Mouse (Mus musculus): ENCODE data around the gene A4galt.

DNA sequence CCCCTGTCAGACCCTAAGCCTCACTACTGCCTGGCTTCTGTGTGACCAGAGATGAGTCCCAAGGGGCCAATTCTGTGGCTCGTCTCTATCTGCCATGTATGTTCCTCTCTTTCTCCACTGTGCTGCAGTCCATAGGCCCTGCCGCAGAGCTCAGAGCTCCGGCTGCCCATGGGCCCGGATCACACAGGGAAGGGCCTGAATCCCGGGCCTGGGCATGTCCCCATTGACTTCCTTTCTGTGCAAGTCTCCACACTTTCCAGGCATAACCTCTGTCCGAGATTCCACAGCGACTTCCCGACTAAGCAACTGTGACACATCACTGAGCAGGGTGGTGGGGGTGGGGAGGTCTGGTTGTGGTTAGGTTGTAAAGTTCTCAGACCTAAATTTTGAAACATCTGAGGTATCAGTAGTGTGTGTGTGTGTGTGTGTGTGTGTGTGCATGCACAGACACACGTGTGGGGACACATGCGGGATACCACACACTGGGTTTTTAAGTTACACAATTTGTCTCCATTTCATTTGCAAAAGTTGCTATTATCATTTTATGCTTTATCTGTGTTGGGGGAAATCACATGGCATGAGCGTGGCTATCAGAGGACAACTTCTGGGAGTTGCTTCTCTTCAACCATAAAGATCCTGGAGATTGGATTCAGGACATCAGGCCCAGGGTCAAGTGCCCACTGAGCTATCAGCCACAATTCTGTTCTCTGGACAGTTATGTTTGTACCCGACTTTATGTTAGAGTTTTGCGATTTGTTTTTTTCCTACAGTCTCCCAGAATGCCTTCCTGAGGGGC is 40.9 kb upstream of the A4galt start:
- no peak for TF ChIP-seq POLR2A (IDR thresholded peaks at IDR 0.05; ENCODE audit: insufficient read length, low read depth)
- TF ChIP-seq E2F4 (IDR thresholded peaks at IDR 0.05; ENCODE audit: insufficient read depth): no peak
- no peak for TF ChIP-seq MAX (IDR thresholded peaks at IDR 0.05; ENCODE audit: low read depth)
- TF ChIP-seq CEBPB (IDR thresholded peaks at IDR 0.05; ENCODE audit: insufficient read depth, poor library complexity, severe bottlenecking): peak; percentile 31; the same call in 1 of the 2 replicates
- TF ChIP-seq MYOG (IDR thresholded peaks at IDR 0.05; ENCODE audit: control insufficient read depth in 1 of 3, insufficient read depth in 1 of 3, insufficient read length in 2 of 3, low read depth in 2 of 3): peak in 1 of 3 experiments; percentile 42
- TF ChIP-seq REST (IDR thresholded peaks at IDR 0.05; ENCODE audit: insufficient read depth, insufficient read length): no peak
- TF ChIP-seq TCF12 (IDR thresholded peaks at IDR 0.05; ENCODE audit: insufficient read depth, poor library complexity, severe bottlenecking): peak; percentile 20
- no peak for TF ChIP-seq POLR2AphosphoS2 (IDR thresholded peaks at IDR 0.05; ENCODE audit: insufficient read length, low read depth)
- peak in 2 of 3 experiments; percentile 6 to 7 for TF ChIP-seq MYOD1 (IDR thresholded peaks at IDR 0.05; ENCODE audit: control insufficient read depth in 1 of 3, insufficient read length in 2 of 3, low read depth in 2 of 3)
- TF ChIP-seq USF1 (IDR thresholded peaks at IDR 0.05; ENCODE audit: low read depth): peak; percentile 28

Measured in myocyte (in vitro differentiated cells).